Mouse (Mus musculus) brain, embryonic 14.5 days (tissue): ENCODE results near the gene Cenpb. TPM values are rescaled to one million over a fixed set of nuclear protein-coding genes. Genes with fewer than 3 reads are reported as not detected.

ENCODE experiments used
- DNase-seq: peaks from one replicate; pipeline ENCODE4 v3.0.0-alpha.2; 2011; ENCODE audit warnings: low read depth
- CTCF ChIP-seq: fragments of 200-500 bp; IDR thresholded peaks from 2 replicates; pipeline ENCODE4 v1.5.1; 2012; ENCODE audit warnings: inconsistent platforms, mild to moderate bottlenecking, moderate library complexity, borderline replicate concordance; ENCODE audit not compliant: insufficient read depth, insufficient read length; ENCODE audit errors: extremely low read depth
- POLR2A ChIP-seq: fragments of 200-500 bp; IDR thresholded peaks from 2 replicates; pipeline ENCODE4 v1.6.1; 2012; ENCODE audit warnings: mild to moderate bottlenecking, inconsistent platforms, borderline replicate concordance; ENCODE audit not compliant: poor library complexity, insufficient read depth, insufficient read length, severe bottlenecking; ENCODE audit errors: extremely low read depth
- polyA plus RNA-seq: library from polyadenylated mRNA; depleted of rRNA; stranded (reverse); fragments of >200 nt; gene quantifications from 2 replicates; pipeline ENCODE4 v1.2.3, GENCODE M21; 2012

The Cenpb gene
- polyA plus RNA-seq, 1 experiment, result 89.3 TPM

DNA sequence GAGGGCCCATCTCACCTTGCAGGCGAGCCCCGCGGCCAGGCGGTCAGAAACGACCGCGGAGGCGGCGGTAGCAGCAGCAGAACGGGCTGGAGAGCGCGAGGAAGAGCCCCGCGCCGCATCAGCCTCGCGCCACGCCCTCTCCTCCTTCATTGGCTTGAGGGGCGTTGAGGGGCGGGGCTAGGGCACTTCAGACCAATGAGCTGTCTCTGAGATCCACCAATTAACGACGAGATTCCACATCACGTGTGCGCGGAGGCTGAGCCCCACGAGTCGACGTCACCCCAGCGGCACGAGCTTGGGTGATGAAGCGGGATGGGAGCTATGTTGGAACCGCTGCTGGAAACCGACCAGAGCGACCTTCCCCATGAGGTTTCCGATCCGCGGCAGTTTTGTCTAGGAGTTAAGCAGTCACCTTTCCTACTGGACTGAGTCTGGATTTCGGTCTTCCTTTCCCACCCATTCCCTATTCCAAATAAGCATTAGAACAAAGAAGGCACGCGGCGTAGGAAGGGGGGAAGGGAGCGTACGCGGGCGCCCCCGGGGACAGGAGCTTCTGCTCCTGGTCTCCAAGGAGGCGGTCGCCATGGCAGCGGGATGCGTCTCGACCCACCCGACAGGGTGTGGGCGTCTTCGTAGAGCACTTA lies 19.8 kb downstream of the Cenpb start, which contains the start of gene 1700037H04Rik:
Gene 1700037H04Rik (minus strand): TSS at position 144 of the 644 bp plus-strand sequence.
- TF ChIP-seq POLR2A (peak; percentile 81), CTCF (no peak)
- peak; percentile 100 for DNase-seq

DNA sequence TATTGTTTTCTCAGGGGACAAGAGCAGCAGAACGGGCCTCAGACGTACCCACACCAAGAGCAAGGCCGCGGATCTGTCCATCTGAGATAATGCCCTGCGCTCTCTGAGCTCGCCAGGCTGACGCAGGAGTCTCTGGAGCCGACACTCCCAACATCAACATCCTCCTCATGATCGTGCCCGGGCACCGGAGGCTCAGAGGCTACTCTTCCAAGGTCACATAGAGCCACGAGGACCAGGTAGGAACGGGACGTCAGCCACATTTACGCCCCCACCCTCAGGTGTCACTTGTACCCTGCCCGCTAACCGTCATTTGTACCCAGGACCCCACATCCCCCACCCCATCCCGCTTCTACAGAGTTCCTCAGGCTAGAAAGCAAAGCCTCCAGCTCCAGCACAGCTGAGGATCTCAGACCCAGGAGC lies 20.4 kb downstream of the Cenpb start:
- DNase-seq, result no peak
- TF ChIP-seq POLR2A, result no peak
- no peak for TF ChIP-seq CTCF

DNA sequence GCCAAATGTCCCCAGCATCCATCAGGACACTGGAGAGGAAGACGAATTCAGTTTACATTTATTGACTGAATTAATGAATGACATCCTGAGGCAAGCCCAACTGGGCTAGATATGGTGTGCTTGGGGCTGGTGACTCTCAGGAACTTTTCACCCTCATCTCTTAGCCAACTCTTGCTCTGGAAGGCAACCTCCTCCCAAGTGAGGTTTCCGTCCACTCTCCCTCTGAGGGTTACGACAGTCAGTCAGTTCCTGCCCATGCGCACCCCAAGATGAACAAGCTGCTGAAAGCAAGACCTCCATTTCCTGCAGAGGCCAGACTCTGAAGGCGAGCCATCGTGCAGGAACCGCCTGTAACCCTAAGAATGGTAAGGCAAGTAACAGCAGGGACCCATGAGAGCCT lies 22.9 kb downstream of the Cenpb start:
- no peak for DNase-seq
- TF ChIP-seq POLR2A (no peak), CTCF (no peak)

DNA sequence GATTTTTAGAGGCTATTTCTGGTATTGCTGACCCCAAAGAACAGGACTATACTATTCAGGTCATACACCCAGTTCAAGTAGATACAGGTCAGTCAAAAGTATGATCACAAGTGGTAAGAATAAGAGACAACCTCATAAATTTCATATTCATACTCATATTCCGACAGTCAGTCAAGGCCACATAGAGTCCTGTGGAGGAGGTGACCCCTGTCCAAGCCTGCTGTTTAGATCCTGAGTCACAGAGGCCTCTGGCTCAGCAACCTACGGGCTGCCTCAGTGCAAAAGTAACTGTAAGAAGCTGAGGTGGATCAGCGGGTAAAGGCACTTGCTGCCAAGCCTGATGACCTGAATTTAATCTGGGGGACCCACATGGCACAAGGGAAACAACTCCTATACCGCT lies 25.8 kb downstream of the Cenpb start:
- no peak for TF ChIP-seq CTCF
- TF ChIP-seq POLR2A, result no peak
- no peak for DNase-seq

DNA sequence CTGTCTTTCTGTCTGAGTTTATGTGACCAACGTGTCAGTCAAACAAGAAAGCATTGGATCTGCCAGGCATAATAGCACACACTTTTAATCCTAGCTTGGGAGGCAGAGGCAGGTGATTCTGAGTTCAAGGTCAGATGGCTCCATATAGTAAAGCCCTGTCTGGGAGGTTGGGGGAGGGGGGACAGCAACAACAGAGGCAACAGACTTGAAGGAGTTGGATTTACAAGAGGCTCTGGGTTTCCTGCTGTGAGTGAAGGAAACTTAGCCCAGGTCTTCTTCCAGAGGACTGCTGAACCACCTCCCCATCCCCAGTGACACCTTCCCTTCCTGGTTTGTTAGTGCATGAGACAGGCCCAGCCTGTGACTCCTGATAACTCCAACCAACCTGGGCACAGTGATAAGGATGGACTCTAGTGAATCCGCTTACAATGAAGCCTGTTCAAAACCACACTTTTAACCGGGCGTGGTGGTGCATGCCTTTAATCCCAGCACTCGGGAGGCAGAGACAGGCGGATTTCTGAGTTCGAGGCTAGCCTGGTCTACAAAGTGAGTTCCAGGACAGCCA lies 27.6 kb downstream of the Cenpb start:
- no peak for DNase-seq
- TF ChIP-seq POLR2A (no peak), CTCF (no peak)

DNA sequence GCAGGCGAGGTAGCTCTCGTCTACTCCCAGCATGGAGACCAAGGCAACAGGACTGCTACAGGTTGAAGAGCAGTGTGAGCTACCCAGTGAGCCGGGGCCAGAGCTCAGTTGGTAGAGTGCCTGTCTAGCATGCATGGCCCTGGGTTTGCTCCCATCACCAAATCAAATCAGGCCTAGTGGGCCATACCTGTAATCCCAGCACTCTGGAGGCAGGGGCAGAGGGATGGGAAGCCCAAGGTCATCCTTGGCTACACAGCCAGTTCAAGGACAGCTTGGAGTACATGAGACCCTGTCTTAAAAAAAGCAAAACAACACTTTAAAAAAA lies 30.7 kb downstream of the Cenpb start:
- TF ChIP-seq POLR2A (no peak), CTCF (no peak)
- no peak for DNase-seq

DNA sequence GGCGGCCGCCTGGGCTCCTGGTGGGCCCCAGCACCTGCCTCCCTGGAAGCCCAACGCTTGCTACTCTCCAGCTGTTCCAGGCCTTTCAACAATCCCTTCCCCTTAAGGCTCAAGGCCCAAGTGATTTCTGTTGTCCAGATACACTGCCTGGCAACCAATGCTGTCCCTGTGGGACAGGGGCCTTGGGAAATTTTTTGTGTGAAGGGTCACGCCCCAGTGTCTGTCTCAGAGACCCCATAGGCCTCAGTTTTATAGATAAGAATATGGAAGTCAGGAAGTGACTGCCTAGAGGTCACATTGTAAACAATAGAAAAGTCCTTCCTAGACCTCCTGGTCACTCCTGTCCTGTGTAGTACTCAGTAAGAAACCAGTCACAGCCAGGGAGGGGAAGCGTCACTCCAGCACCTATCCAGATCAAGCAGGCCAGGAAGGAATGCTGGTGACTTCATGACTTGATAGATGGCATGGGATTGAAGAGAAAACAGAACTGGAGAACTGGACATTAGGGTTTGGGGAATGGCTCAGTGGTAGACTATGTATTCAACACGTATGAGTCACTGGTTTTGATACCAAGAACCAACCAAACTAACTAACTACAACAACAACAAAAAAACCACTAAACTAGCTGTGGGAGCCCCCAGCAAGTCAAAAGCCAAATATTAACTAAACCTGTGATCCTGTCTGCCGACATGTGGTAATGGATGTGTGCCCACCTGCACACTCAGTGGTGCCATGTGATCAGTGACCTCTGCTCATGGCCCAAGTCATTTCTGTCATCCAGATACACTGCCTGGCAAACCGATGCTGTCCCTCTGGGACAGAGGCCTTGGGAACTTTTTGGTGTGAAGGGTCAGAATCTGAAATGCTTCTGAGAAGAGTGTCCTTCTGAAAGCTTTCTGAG lies 31.3 kb downstream of the Cenpb start:
- no peak for TF ChIP-seq CTCF
- no peak for TF ChIP-seq POLR2A
- DNase-seq, result no peak

DNA sequence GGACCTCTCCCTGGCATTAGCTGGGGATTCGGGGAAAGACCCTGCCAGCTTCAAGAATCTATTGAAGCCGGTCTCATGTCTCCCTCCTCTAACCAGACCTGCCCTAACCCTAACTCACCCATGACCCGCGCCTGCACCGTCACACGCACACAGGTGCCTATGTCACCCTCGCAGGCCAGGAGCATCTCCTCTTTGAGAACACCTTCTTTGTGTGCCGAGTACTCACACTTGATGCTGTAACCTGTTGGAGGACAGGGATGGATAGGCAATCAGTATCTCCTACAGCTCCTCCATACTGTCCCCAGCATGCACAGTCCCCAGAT lies 32.9 kb downstream of the Cenpb start:
- no peak for DNase-seq
- TF ChIP-seq CTCF (no peak), POLR2A (no peak)

DNA sequence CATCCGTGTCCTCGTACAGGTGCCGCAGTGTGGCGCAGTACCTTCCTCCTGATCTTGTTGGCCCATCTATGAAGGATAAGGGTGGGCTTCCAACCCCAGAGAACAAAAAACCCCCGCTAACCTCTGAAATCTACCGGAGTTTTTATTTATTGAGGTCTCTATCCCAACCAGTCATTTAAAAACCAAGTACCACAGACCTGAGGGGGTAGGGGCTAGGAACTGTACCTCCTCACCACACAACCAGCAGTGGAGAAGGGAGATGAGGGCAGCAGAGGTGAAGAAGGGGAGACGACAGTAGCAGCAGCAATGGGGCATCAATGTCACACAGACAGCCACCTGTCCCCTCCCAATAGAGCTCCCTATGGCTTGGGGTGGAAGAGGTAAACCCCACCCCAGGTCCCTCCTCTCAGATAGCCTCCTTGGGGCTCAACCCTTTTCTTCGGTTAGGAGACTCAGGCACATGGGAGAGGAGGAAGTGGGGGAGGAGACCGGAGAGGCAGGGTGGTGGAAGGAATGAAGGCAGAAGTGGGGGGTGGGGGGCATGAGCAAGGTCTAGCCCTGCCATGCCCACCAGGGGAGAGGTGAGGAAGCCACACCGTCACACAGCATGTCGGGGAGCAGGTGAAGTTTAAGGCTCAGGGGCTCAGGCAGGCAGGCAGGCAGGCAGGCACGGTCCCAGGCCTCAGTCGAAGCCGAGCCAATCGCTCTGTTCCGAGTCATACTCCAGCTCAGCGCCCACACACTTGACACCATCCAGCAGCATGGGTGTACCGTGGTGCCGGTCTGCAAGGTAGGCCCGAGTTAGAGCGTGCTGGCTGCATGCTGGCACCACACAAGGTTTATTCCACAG lies 33.4 kb downstream of the Cenpb start:
- TF ChIP-seq POLR2A, result no peak
- TF ChIP-seq CTCF, result no peak
- DNase-seq, result no peak

DNA sequence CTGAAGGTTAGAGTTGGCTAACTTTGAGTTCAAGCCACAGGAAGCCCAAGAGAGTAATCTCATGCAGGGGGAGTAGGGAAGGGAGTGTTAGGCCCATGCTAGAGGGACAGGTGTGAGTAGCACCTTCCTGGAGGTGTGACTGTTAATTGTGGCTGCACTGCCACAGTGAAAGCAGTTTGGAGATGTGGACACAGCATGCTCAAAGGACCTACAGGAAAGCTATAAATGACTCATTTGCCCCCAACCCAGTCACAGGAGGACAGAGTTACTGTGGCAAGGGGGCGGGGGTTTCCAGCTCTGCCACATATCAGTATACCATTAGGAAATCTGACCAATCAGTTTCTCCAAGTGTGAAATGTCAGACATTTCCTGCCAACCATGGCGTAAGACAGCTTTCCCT lies 34.3 kb downstream of the Cenpb start:
- no peak for TF ChIP-seq CTCF
- TF ChIP-seq POLR2A, result no peak
- no peak for DNase-seq

DNA sequence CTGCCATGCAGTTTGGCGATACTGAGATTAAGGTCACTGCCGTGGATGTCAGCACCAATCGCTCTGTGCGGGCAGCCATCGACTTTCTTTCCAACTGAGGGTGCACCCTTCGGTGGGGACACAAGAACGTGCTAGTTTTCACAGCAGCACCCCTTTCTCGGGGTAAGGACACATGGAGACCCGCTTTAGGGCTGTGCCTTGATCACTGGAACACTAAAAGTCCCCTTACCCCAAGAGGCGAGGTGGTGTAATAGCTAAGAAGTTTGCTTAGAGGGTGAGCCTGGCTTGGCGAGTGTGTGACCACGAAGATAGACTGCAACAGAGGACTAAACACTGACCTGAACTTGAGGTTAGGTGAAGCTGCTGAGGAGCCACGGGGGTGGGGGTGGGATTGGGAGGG lies 34.7 kb downstream of the Cenpb start:
- no peak for DNase-seq
- TF ChIP-seq CTCF (no peak), POLR2A (no peak)

DNA sequence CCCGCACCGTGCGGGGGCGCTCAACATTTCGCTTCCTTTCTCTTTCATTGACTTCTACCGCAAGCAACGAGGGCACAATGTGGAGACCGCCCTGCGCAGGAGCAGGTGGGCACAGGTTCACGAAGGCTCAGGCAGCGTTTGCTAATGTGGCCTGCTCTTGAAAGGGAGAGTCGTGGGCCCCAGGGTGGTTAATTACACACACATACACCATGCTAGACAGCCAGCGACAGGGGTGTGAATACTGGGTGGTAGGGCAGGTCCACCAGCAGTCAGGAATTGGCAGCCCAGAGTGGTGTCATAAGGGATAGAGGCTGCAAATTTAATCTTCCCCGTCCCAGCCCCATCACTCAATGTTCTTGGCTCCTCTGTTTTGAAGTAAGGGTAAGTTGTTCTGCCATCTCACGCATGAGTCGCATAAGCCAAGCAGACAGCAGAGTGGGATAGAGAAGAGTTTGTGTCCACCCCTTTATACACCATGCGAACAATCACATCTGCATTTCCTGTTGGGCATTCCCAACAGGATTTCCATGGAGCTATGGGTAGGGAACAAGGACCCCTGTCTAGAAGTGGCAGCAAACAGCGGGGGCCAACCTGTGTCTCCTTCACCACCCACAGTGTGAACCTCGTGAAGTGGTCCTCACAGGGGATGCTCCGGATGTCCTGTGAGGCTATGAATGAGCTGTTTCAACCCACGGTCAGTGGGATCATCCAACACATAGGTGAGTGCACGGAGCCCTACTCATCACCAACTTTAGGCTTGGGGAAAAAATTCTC lies 36.7 kb downstream of the Cenpb start:
- no peak for TF ChIP-seq CTCF
- no peak for TF ChIP-seq POLR2A
- DNase-seq, result no peak
